11 mouse cellular contexts compared by ENCODE assay signal in the genomic region with DNA sequence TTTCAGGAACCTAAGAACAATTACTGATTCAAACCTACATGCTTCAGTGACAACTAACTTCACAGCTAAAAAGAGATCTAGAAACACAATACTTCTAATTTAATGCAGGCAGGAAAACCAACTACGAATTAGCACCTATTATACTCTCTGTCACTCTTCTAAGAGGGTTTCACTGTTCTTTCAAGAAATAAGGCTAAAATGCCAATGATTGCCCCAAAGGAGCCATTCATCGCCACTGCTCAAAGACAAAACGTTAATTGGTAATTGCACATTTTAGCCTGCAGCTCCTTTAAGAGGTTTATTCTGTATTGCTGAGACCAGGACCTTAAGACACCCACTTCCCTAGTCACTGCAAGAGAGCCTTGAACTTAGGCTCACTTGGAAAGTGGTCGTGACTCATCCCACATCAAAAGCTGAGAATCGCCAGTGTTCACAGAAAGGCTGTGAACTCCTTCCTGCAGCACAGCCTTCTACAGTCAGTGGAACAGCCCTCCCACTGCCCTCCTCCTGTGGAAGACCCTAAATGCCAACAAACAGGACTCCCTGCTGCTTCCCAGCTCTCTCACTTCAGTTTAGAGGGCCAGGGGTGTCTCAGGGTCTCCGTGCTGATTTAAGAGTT. TPM values are rescaled to one million over a fixed set of nuclear protein-coding genes. Genes with fewer than 3 reads are reported as not detected.
DNase-seq lines count a peak whose midpoint lies in the region; ATAC-seq lines count a peak whose summit lies in the region.
"Had no signal": no experiment of that assay in that cellular context is flagged by ENCODE, and none has a peak within 500 bp of the region (broad histone marks: within the 10 kb centered on the region; RNA-seq: fewer than 3 reads in every experiment).

No protein-coding gene starts in this region.

- H3K4me3 ChIP-seq in hindbrain, embryonic 10.5 days = no peak overlapping the region
- H3K4me3 ChIP-seq in hindbrain, embryonic 16.5 days (ENCODE audit: low read length) = no peak overlapping the region
- H3K4me3 ChIP-seq in hindbrain, embryonic 13.5 days = no peak overlapping the region
- H3K4me3 ChIP-seq: hindbrain, embryonic 15.5 days had no signal

- H3K27ac ChIP-seq in hindbrain, embryonic 10.5 days = peak overlapping the region; percentile 66
- H3K27ac ChIP-seq in hindbrain, embryonic 16.5 days (ENCODE audit: low read depth, low read length) = no peak overlapping the region
- peak overlapping the region; percentile 14; the same call in 1 of the 2 replicates for H3K27ac ChIP-seq in hindbrain, embryonic 13.5 days
- H3K27ac ChIP-seq: hindbrain, embryonic 15.5 days had no signal

- WGBS in hindbrain, embryonic 10.5 days = 32% methylated on average over 6 of the region's 6 CpGs
- 21% methylated on average over 6 of the region's 6 CpGs for WGBS in hindbrain, embryonic 16.5 days
- 33% methylated on average over 6 of the region's 6 CpGs for WGBS in hindbrain, embryonic 13.5 days

- no peaks in the 10 kb centered on the region for H3K9me3 ChIP-seq in hindbrain, embryonic 10.5 days
- H3K9me3 ChIP-seq in hindbrain, embryonic 16.5 days (ENCODE audit: control insufficient read depth, low read length) = no peaks in the 10 kb centered on the region
- no peaks in the 10 kb centered on the region for H3K9me3 ChIP-seq in hindbrain, embryonic 13.5 days
- H3K9me3 ChIP-seq: hindbrain, embryonic 15.5 days had no signal

- peak; percentile 6 for DNase-seq in hindbrain, embryonic 10.5 days (ENCODE audit: low spot score)
- DNase-seq in embryo, embryonic 11 days = peak; percentile 33
- DNase-seq in B cell, adult 2 months = no peak
- no peak for DNase-seq in heart, postnatal 36 days
- DNase-seq: lung, postnatal 36 days had no signal

- H3K27me3 ChIP-seq in hindbrain, embryonic 10.5 days (ENCODE audit: insufficient read depth, poor library complexity, severe bottlenecking) = no peaks in the 10 kb centered on the region
- no peaks in the 10 kb centered on the region for H3K27me3 ChIP-seq in hindbrain, embryonic 16.5 days (replicated peaks; ENCODE audit: control insufficient read depth, insufficient read depth, low read length)
- no peaks in the 10 kb centered on the region for H3K27me3 ChIP-seq in hindbrain, embryonic 13.5 days
- H3K27me3 ChIP-seq: hindbrain, embryonic 15.5 days had no signal

- H3K36me3 ChIP-seq in hindbrain, embryonic 10.5 days = peaks cover 46% of the 10 kb centered on the region
- H3K36me3 ChIP-seq in hindbrain, embryonic 16.5 days (ENCODE audit: control insufficient read depth, insufficient read depth, low read length) = peaks cover 13% of the 10 kb centered on the region
- peaks cover 48% of the 10 kb centered on the region for H3K36me3 ChIP-seq in hindbrain, embryonic 13.5 days

- ATAC-seq in hindbrain, embryonic 16.5 days = no peak
- ATAC-seq in CD4-positive, CD25-positive, alpha-beta regulatory T cell, adult 4 months = peak; percentile 60
- ATAC-seq in hindbrain, embryonic 13.5 days (ENCODE audit: low FRiP score) = no peak
- no peak for ATAC-seq in monocyte, adult 5-6 weeks (replicated peaks; ENCODE audit: insufficient number of reproducible peaks, low FRiP score, low TSS enrichment, poor library complexity, severe bottlenecking)

- H3K4me2 ChIP-seq in hindbrain, embryonic 16.5 days (ENCODE audit: low read length) = no peak overlapping the region
- H3K4me2 ChIP-seq in hindbrain, embryonic 13.5 days = no peak overlapping the region
- H3K4me2 ChIP-seq: liver, embryonic 11.5 days had no signal

- peaks cover 22% of the 10 kb centered on the region for H3K4me1 ChIP-seq in hindbrain, embryonic 10.5 days (replicated peaks)
- peaks cover 5% of the 10 kb centered on the region for H3K4me1 ChIP-seq in hindbrain, embryonic 16.5 days (ENCODE audit: control insufficient read depth, insufficient read depth, low read depth, low read length)
- peaks cover 20% of the 10 kb centered on the region for H3K4me1 ChIP-seq in hindbrain, embryonic 13.5 days (replicated peaks)

- no peak overlapping the region for H3K9ac ChIP-seq in hindbrain, embryonic 16.5 days (ENCODE audit: low read depth, low read length)
- H3K9ac ChIP-seq in hindbrain, embryonic 13.5 days = no peak overlapping the region
- H3K9ac ChIP-seq: hindbrain, embryonic 15.5 days had no signal

- intact Hi-C loops in heart, postnatal 36 days (cut with DNase I) = no loop called here

RNA-seq across cellular contexts. Expression of gene Panx1, which starts 42.2 kb away (rescaled TPM):
- 81.5 and 99.5 TPM in 2 replicates for polyA plus RNA-seq in hindbrain, embryonic 10.5 days (2016; fragmentation: Nextera tagmentation; extraction: Ambion mirVana)
- polyA plus RNA-seq in hindbrain, embryonic 16.5 days (2015; fragmentation: Nextera tagmentation; extraction: Ambion mirVana) = 135 and 155 TPM in 2 replicates
- 10 to 100 TPM; 16.1 to 23.4 TPM for polyA plus RNA-seq in CD4-positive, CD25-positive, alpha-beta regulatory T cell, adult 4 months (2017; shearing (Covaris generic))
- polyA plus RNA-seq in hindbrain, embryonic 13.5 days (2015; fragmentation: Nextera tagmentation; extraction: Ambion mirVana) = 148 and 152 TPM in 2 replicates
- total RNA-seq in monocyte, adult 5-6 weeks (2017) = 11.4 to 38.4 TPM (median 34.9 TPM) in 3 replicates
- total RNA-seq in heart, postnatal 36 days (2021) = 1 to 10 TPM; 4.7 to 7.1 TPM

Comparison
In these comparisons a context has a peak if more than half of its experiments do, and no peak if none do; other contexts are left out.
1. DNase-seq: peak in hindbrain, embryonic 10.5 days (single experiment) and embryo, embryonic 11 days (single experiment); none in B cell, adult 2 months (0 of 2) and heart, postnatal 36 days (0 of 2).